Mouse (Mus musculus): ENCODE measurements at regions not wholly inside any gene's neighbourhood (a gene's known extent, or its start where the extent isn't known, plus 50 kb on each side); places are given as distances from the start of the nearest gene placed in this dataset.

- no peak for TF ChIP-seq CTCF (IDR thresholded peaks at IDR 0.05; ENCODE audit: low read depth)
- TF ChIP-seq EP300 (optimal IDR thresholded peaks at IDR 0.05): no peak
These were observed 69.5 kb upstream of the Cplx2 start for GRCm38 (mm10) chr13:54301677-54302076.
